Mouse (Mus musculus): ENCODE data around the gene Plk2.

DNA sequence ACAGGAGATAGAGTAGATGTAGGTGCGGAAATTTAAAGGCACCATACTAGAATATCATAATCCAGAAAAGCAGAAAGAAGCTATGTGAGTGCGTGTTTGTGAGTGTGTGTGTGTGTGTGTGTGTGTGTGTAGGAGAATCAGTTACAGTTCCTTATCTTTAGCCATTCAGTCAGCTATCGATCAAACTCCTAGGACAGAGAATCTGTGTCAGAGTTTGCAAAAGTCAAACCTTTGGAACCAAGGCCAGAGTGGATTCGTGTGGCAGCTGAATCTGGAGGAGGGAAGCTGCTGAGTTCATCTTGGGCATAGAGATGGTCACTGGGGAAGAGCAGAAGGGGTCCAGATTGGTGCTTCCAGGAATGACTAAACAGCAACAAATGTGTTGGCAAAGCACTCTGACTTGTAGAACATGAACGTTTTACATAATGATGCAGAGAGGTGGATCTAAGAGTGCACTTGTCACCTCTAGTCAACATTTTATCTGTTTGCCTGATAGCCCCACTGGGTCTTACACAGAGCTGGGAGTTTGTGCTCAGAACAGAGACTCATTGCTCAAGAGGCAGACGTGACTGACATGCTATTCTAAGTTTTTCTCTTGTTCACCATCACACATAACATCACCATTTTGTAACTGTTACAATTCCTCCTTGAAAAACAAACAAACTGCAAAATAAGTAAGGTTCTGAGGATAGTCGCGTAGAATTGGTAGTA, 30.8 kb downstream of the Plk2 start:
- TF ChIP-seq CTCF (IDR thresholded peaks at IDR 0.05; ENCODE audit: insufficient read depth, low read length) (no peak), POLR2A (IDR thresholded peaks at IDR 0.05; ENCODE audit: borderline replicate concordance, extremely low read depth, low read depth, low read length) (no peak)

Data from lung, adult 2 months (tissue).